Mouse (Mus musculus) heart, postnatal 0 days (tissue): Measurements from ENCODE around the gene Gm28053. TPM values are rescaled to one million over a fixed set of nuclear protein-coding genes. Genes with fewer than 3 reads are reported as not detected.

Experiments used
- ATAC-seq: fragments of 200-750 bp; cut with Nextera tagmentation; 2 replicates; pipeline ENCODE4 v1.8.0; 2017; ENCODE audit warnings: low read depth, moderate number of reproducible peaks, moderate library complexity; ENCODE audit not compliant: insufficient read depth
- DNase-seq: peaks from one replicate; pipeline ENCODE4 v3.0.0-alpha.2; 2016; ENCODE audit warnings: low spot score
- H3K27ac ChIP-seq: fragments of 300-500 bp; sonication (generic); 2 replicates; pipeline ENCODE4 v1.5.1; 2014; ENCODE audit warnings: low read depth, mild to moderate bottlenecking
- H3K27me3 ChIP-seq: fragments of 300-500 bp; sonication (generic); 2 replicates; pipeline ENCODE4 v1.6.1; 2014; ENCODE audit warnings: low read length, mixed read lengths; ENCODE audit not compliant: control insufficient read depth, insufficient read depth
- H3K36me3 ChIP-seq: fragments of 300-500 bp; sonication (generic); replicated peaks from 2 replicates; pipeline ENCODE4 v1.6.1; 2014; ENCODE audit warnings: low read length, mixed read lengths; ENCODE audit not compliant: control insufficient read depth, insufficient read depth
- H3K4me1 ChIP-seq: fragments of 300-500 bp; sonication (generic); 2 replicates; pipeline ENCODE4 v1.6.1; 2014; ENCODE audit warnings: antibody characterized with exemption; ENCODE audit not compliant: control insufficient read depth, insufficient read depth
- H3K4me2 ChIP-seq: fragments of 300-500 bp; sonication (generic); 2 replicates; pipeline ENCODE4 v1.6.1; 2014; ENCODE audit warnings: low read depth, mild to moderate bottlenecking, low read length, moderate library complexity
- H3K4me3 ChIP-seq: fragments of 300-500 bp; sonication (generic); 2 replicates; pipeline ENCODE4 v1.5.1; 2014; ENCODE audit warnings: low read depth, low read length
- H3K9ac ChIP-seq: fragments of 300-500 bp; sonication (generic); replicated peaks from 2 replicates; pipeline ENCODE4 v1.6.1; 2014; ENCODE audit warnings: low read depth, low read length, mixed read lengths
- H3K9me3 ChIP-seq: fragments of 300-500 bp; sonication (generic); replicated peaks from 2 replicates; pipeline ENCODE4 v1.6.1; 2016; ENCODE audit warnings: low read length; ENCODE audit not compliant: control insufficient read depth
- CTCF ChIP-seq: IDR thresholded peaks from 2 replicates; pipeline ENCODE4 v1.5.1; 2016; ENCODE audit warnings: antibody characterized with exemption, control low read depth, low read depth
- EP300 ChIP-seq: IDR thresholded peaks from 2 replicates; pipeline ENCODE4 v1.6.1; 2016; ENCODE audit warnings: antibody characterized with exemption, low read depth
- WGBS: fragments of 180-500 bp; shearing (Covaris S2); extraction: QIAGEN DNeasy Blood & Tissue Kit; methylation state at CpG from one replicate; pipeline ENCODE4 v1.1.7; 2014; 5-methylcytosine and 5-hydroxymethylcytosine counted together
- polyA plus RNA-seq: library from polyadenylated mRNA; unstranded; fragments of >200 nt; fragmentation: Nextera tagmentation; extraction: Ambion mirVana; gene quantifications from 2 replicates; pipeline ENCODE4 v1.2.1, GENCODE M21; 2015
- total RNA-seq: library from RNA; depleted of rRNA; stranded (reverse); fragments of >200 nt; gene quantifications from 2 replicates; pipeline ENCODE4 v1.2.3, GENCODE M21; 2014; ENCODE audit warnings: low replicate concordance

Gene Gm28053
- total and polyA plus RNA-seq, 2 experiments from 2014 or later: 4.1 TPM; not detected in 1

- WGBS: 66% methylated on average over 5 of the region's 5 CpGs
- no peak overlapping the region for H3K9ac ChIP-seq
Measured at GRCm38 (mm10) chr6:48676860-48677415, 41.5 kb upstream of the Gm28053 start.

GRCm38 (mm10) chr6:48677492-48678345 lies 40.7 kb upstream of the Gm28053 start:
- TF ChIP-seq CTCF (no peak), EP300 (no peak)
- no peaks in the 10 kb centered on the region for H3K27me3 ChIP-seq
- H3K9me3 ChIP-seq: no peaks in the 10 kb centered on the region
- H3K4me2 ChIP-seq: peak overlapping the region; percentile 53; the same call in 1 of the 2 replicates
- ATAC-seq (no peak), DNase-seq (no peak)
- no peak overlapping the region for H3K27ac ChIP-seq
- H3K36me3 ChIP-seq: no peaks in the 10 kb centered on the region
- WGBS: 86% methylated on average over 17 of the region's 17 CpGs
- H3K9ac ChIP-seq: no peak overlapping the region
- no peaks in the 10 kb centered on the region for H3K4me1 ChIP-seq
- H3K4me3 ChIP-seq: peak overlapping the region; percentile 41; the same call in 1 of the 2 replicates

More at GRCm38 (mm10) chr6:48676860-48677415, 41.5 kb upstream of the Gm28053 start:
- H3K4me1 ChIP-seq: no peaks in the 10 kb centered on the region
- H3K27me3 ChIP-seq: no peaks in the 10 kb centered on the region
- peak overlapping the region; percentile 41 for H3K4me3 ChIP-seq
- H3K36me3 ChIP-seq: no peaks in the 10 kb centered on the region
- no peaks in the 10 kb centered on the region for H3K9me3 ChIP-seq
- H3K4me2 ChIP-seq: peak overlapping the region; percentile 53
- no peak for DNase-seq
- no peak overlapping the region for H3K27ac ChIP-seq
- no peak for TF ChIP-seq EP300
- TF ChIP-seq CTCF: no peak
- ATAC-seq: no peak

GRCm38 (mm10) chr6:48678391-48678790 lies 40.0 kb upstream of the Gm28053 start:
- no peaks in the 10 kb centered on the region for H3K4me1 ChIP-seq
- H3K4me3 ChIP-seq: no peak overlapping the region
- WGBS: 60% methylated on average over 4 of the region's 4 CpGs
- H3K36me3 ChIP-seq: no peaks in the 10 kb centered on the region
- no peaks in the 10 kb centered on the region for H3K27me3 ChIP-seq
- TF ChIP-seq EP300 (no peak), CTCF (no peak)
- ATAC-seq (no peak), DNase-seq (no peak)
- no peak overlapping the region for H3K4me2 ChIP-seq
- no peak overlapping the region for H3K9ac ChIP-seq
- H3K27ac ChIP-seq: no peak overlapping the region
- no peaks in the 10 kb centered on the region for H3K9me3 ChIP-seq

- no peak overlapping the region for H3K9ac ChIP-seq
- DNase-seq (no peak), ATAC-seq (no peak)
- no peaks in the 10 kb centered on the region for H3K4me1 ChIP-seq
- WGBS: 71% methylated on average over 6 of the region's 6 CpGs
- H3K27ac ChIP-seq: no peak overlapping the region; the same call in 1 of the 2 replicates
- H3K9me3 ChIP-seq: no peaks in the 10 kb centered on the region
- no peaks in the 10 kb centered on the region for H3K27me3 ChIP-seq
- H3K4me2 ChIP-seq: no peak overlapping the region
- H3K4me3 ChIP-seq: no peak overlapping the region
- TF ChIP-seq CTCF (no peak), EP300 (no peak)
- no peaks in the 10 kb centered on the region for H3K36me3 ChIP-seq
Measured at GRCm38 (mm10) chr6:48679701-48680100, 38.7 kb upstream of the Gm28053 start.

- Histone ChIP-seq H3K27me3 (no peaks in the 10 kb centered on the region), H3K4me3 (no peak overlapping the region), H3K4me2 (no peak overlapping the region), H3K4me1 (no peaks in the 10 kb centered on the region), H3K27ac (no peak overlapping the region), H3K9me3 (no peaks in the 10 kb centered on the region), H3K9ac (no peak overlapping the region), H3K36me3 (no peaks in the 10 kb centered on the region)
- DNase-seq: no peak
- TF ChIP-seq EP300 (no peak), CTCF (no peak)
- no peak for ATAC-seq
- WGBS: 62% methylated on average over 5 of the region's 5 CpGs
Measured at GRCm38 (mm10) chr6:48680421-48680820, 38.0 kb upstream of the Gm28053 start.
